Mouse (Mus musculus): Measurements from ENCODE around the gene 1700016D06Rik.

Gene 1700016D06Rik

DNA sequence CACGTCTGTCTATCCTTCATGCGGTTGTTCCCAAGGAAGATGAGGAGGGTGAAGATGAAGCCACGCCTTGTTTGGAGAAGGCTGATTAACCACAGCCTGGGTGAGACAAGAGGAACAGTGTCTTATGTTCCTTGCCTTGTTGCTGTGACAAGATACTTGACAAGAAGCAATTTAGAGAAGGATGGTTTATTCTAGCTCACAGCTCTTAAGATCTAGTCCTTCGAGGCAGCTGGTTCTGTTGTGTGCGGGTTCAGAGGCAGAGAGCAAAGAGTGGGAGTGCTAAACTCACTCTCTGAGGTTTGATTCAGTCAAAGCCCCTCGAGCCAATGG is at the start of gene 1700016D06Rik:
Gene 1700016D06Rik, minus strand, starts transcription at position 31 of the 330 bp plus-strand sequence.
- DNase-seq (ENCODE audit: low read depth, low spot score), result no peak

DNA sequence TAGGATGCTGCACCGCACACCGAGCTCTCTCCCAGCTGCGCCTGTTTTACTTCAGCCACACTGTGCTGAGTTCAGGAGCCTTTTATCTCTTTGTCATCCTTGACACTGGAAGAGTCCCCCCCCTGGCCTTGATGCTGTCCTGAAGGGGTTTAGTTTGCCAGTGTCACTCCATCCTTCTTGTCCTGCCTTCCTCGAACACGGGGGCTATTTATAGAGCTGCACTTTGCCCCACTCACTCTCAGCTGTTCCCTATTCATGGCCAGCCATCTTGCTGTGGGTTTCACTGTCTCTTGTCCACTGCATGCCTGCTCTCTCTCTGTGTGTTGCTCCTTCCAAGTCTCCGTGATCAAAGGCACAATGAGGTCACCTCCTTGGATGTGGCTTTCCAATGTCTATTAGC is 48.6 kb upstream of the 1700016D06Rik start:
- DNase-seq (ENCODE audit: low read depth, low spot score), result no peak

DNA sequence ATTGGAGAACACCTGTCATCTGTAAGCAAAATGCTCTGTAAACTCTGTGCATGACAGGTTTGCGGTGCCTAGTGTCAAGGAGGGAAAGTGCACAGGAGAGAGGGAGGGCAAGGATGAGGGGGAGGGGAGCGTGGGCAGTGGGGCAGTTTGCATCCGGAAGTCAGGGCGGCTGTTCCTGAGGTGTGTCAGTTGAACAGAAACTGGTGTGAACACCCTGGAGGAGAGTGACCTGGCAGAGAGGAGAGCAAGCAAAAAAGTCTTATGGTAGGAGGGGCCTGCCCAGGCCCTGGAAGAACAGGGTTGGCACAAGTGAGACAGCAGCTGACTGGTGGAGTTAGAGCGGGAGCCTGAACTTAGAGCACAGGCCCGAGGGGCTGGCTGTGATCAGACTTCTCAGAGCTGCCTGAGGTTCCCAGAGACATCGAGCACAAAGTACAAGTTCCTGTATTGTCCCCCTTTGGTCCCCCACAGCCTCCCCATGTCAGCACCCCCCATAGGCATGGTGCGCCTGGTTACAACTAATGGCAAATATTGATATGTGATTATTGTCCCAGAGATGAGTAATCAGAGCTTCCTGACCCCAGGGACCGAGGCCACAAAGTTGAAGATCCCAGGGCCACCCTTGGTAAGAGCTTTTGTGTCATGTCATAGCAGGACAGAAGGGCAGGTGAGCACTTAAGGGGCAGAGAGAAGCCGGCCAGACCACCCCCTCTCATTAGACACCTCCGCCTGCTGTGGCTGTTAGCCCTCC is 46.2 kb upstream of the 1700016D06Rik start:
- DNase-seq (ENCODE audit: low read depth, low spot score), result no peak

DNA sequence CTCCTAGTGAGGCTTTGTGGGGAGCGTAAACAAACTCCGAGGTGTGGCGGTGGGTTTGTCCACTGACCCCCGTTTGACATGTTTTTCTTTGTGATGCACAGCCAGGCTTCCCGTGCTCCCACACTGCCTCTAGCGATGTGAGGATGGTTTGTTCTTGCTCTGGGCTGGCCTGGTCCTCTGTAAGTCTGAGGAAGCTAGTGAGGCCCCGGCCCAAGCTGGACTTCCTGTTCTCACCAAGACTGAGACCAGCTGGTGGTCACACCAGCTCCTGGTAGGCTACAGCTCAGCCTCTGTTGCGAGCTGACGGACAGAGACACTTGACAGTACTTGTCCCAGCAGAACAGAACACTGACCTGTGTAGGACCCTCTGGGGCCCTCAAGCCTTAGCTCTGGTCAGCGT is 42.7 kb upstream of the 1700016D06Rik start:
- DNase-seq (ENCODE audit: low read depth, low spot score), result no peak

DNA sequence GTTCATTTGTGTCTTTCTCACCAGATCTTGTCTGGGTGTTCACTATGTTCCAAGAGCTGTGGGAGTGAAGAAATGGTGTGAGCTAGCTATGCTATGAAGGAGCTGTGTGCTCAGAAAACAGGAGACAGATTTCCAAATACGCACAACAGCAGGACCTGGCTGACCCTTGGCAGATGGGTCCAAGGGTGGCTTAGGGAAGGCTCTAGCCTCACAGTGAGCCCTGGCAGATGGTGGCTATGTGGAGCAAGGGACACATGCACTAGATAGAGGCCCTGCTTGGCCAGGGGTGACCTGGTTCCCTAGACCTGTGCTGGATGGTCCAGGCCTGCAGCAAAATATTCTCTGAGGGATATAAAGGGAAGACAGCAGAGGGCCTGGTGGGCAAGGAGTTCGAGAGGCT is 40.0 kb upstream of the 1700016D06Rik start:
- DNase-seq (ENCODE audit: low read depth, low spot score), result no peak

DNA sequence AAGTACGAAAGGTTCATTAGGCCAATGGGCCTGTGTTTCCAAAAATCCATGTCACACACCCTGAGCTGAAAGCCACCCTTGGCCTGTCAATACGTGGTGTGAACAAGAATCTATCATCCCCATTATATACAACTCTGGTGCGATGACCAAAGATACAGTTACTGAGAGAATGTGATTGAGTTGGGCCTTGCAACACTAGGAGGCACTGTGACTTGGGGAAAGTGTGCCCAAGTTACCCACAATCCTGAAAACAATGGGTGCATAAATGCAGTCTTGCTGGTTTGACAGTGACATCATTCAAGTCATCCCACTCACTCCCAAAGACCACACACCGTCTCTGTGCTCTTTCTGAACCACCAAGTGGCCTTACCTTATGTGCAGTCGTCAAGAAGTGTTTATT is 38.2 kb upstream of the 1700016D06Rik start:
- DNase-seq (ENCODE audit: low read depth, low spot score), result no peak

DNA sequence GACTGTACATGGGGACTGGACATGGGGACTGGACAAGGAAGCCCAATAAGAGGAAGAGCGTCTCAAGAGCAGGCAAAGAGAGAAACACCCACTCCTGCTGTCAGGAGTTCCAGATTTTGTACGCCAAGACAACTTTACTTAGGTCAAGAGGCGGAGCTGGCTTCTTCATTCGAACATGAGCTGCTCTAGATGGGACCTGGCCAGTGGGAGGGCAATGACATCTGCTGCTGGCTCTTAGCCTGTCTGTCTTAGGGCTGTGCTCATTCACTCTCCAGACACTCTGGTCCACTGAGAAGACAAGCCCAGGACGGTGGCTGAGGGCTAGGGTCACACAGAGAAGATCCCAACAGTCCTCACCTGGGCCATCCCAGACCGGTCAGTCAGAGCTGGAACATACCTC is 36.2 kb upstream of the 1700016D06Rik start:
- DNase-seq (ENCODE audit: low read depth, low spot score), result no peak

DNA sequence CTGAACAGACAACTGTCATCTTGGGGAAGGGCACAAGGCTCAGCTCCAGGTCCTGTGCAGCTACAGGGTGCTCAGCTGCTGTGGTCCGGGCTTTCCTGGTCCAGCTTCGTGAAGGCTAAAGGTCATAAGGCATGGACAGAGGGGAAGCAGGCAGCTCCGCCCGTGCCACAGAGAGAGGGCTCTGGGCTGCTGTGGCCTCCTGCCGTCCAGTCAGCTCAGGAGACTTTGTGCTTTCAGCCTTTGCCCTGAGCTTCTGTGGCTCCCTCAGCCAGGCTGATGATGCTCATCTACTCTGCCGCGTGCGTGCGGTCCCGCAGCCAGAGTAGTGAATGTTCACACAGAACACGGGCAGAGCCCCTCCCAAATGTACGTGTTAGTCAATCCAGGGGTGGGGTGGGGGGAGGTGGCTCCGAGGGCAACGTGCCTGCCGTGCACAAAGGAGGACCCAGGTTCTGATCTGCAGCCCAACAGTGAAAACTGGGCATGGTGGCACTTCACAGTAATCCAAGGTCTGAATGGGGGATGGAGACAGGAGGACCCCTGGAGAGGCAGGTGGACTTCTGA is 34.9 kb upstream of the 1700016D06Rik start:
- no peak for DNase-seq (ENCODE audit: low read depth, low spot score)

DNA sequence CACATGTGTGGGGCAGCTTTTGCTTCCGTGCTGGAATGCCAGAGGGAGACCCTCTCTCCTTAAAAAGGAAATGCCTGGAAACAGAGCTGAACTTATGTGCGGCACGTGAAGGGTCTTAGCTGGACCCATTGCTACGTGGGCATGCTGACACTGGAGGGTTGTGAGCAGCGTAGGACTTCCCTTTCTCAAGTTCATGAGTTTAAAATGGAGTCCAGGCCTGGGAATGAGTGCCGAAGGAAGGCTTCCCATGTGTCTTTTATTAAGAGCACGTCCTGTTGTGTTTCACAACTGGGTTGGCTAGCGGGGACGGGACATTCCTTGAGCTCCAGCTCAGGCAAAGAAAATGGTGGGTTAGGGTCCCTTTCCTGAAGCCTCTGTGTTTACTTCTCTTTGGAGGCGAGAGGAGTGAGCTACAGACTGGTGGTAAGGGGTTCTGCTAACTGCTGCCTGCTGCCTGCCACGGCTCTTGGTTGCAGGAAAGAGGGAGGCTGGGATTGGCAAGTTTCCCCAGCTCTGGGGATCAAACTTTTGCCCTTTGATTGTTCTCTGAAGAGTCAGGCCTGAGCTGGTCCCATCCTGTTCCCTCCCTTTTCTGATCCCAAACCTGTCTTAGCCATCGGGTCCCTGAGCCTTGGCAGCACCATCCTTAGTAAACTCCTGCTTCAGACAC is 29.5 kb upstream of the 1700016D06Rik start:
- DNase-seq (ENCODE audit: low read depth, low spot score), result peak; percentile 12

DNA sequence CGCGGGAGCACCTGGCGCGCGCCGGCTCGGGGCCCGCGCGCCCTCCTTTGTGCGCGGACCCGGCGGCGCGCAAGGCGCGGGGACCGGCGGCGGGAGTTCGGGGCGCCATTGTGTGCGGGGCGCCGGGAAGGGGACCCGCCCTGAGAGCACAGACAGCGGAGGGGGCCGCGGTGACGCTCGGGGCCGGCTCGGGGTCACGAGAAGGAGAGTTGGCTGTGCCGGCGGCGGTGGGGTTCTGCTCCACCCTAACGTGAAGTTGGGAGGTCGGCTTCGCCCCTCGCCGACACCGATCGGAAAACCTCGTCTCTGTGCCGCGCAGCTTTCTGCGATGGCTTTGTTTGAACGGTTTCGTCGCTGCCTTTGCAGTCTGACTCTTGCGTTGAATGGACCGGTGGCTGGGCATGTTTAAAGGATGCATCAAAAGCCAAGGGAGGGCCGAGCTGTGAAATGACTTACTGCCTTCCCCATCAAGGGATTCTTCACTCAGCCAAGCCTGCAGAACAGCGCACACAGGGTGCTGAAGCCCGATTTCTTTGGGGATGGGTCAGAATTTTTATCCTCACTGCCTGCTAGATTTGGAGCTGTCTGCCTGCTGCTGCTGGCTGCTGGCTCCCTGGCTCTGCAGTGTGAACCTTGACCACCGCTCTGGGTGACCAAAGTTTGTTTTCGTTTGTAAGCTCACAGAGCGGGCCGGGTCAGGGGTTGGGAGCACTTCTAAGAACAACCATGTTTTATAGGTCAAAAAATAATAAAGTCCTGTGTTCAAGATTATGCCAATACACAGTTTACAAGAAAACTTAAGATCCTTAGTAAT is 27.8 kb upstream of the 1700016D06Rik start:
- no peak for DNase-seq (ENCODE audit: low read depth, low spot score)

DNA sequence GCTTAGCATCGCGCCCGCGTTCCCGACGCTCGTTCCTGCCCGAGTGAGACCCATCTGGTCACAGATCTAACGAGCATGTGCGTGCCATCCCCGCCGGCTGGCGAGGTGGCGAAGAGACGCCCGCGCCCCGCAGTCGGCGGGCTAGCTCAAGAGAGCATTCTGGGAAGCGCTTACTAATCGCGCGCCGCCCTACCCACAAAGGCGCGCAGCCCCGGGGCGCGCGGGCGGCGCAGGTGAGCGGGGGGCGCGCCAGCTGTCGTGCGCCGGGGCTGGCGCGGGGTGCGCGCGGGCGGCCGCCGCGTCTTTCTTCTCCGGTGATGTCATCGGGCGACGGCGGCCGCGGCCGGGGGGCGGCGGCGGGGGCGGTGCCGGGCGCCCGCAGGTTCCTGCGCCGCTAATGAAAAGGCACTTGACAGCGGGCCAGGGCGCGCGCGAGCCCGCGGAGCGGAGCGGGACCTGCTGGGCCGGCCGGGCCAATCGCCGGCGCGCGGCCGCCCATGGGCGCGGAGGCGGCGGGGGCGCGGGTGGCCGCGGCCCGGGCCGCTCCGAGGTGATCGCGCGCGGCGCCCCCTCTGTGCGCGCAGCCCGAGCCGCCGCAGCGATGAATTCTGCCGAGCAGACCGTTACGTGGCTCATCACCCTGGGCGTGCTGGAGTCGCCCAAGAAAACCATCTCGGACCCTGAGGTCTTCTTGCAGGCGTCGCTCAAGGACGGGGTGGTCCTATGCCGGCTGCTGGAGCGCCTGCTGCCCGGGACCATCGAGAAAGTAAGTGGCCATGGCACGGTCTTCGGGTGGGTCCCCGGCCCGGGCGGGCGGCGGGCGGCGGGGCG is 27.0 kb upstream of the 1700016D06Rik start, which contains the start of gene Arhgef7:
Gene Arhgef7, plus strand, starts transcription at position 71 of the 831 bp plus-strand sequence.
- no peak for DNase-seq (ENCODE audit: low read depth, low spot score)

DNA sequence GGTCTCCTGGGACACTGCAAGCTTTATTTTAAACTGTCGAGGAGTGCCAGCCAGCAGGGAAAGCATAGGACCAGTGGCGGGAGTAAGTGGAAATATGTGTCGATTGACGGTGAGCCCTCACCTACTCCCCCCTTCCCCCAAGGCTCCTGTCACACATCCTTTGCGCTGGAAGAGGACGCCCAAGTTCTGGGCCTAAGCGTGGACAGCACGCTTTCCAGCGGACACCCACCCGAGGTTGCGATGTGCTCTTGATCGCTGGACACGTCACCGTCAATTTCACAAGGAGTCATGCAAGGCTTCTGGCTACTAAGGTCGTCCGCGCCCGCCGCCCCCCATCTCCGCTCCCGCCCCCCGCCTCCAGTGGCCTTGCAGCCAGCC is 26.4 kb upstream of the 1700016D06Rik start:
- DNase-seq (ENCODE audit: low read depth, low spot score), result no peak

DNA sequence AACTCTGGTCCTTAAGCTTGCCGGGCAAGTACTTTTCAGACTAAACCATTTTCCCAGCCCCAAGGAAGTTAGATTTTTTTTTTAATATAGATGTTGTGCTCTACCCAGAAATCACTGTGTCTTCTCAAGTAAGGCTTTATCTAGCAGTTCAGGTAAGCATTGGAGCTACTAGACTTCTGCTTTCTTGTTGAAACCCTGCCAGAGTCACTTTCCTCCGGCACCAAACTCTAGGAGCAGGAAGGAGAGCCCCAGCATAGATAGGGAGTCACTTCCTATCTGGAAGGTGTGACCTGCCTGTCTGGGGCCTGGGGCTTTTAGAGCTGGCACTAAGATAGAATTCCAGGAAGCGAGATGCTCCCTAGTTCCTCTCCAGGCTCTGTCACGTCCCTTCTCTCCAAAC is 16.3 kb upstream of the 1700016D06Rik start:
- DNase-seq (ENCODE audit: low read depth, low spot score), result no peak

DNA sequence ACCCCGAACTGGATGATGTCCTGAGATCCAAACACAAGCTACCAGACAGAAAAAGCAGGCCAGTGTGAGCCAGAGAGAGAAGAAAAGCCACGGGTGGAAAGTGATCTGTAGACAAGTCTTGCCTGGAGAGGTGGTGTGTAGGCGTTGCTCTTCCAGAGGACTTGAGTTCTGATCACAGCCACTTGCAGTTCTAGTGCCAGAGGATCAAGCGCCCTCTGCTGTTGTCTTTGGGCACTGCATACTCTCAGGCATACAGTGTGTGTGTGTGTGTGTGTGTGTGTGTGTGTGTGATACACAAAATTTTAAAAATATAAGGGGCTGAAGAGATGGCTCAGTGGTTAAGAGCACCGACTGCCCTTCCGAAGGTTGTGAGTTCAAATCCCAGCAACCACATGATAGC is 11.4 kb upstream of the 1700016D06Rik start:
- DNase-seq (ENCODE audit: low read depth, low spot score), result peak; percentile 44

DNA sequence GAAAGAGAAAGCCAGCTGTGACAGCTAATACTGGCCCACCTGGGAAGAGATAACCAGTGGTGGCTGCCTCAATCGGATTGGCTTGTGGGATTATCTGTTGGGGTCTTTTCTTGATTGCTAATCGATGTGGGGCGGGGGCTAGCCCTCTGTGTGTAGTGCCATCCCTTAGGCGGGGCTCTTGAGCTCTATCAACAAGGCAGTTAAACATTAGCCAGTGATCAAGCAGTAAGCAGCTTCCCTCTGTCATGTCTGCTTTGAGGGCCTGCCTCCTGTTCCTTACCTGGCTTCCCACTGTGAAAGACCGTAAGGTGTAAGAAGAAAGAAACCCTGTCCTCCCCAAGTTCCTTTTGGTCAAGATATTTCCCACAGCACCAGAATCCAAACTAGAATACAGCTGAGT is 9.6 kb upstream of the 1700016D06Rik start:
- DNase-seq (ENCODE audit: low read depth, low spot score), result no peak

DNA sequence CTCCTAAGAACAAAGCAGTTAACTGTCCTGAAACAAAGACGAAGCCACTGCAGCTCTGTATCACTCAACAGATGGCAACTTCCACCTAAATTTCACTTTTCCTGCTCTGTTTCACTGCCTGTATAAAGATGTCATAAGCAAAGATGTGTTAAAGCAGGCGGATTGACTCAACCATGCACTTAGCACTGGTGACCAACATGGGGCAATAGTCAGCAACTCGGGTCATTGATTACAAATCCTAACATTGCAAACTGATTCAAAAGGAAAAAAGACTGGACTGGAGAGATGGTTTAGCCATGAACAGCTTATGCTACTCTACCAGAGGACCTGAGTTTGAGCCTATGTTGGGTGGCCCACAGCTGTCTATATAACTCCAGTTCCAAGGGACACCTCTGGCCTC is 8.7 kb upstream of the 1700016D06Rik start:
- no peak for DNase-seq (ENCODE audit: low read depth, low spot score)

DNA sequence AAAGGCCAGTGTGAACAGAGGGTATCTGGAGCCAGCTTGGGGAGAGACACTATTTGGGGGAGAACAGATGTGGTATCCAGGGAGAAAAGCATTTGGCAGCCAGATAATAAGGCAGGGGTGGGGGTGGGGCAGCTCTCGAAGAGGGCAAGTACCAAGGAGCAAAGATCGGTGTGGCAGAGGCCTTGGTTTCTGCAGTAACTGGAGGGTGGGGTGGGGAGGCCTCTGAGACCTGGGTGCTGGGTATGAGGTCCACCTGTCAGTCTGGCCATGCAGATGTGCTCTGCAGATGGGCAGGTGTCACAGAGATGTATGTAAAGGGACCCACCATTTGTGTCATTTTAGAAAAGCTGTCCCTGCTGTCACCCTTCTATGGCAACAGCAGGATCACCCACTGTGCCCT is 8.0 kb upstream of the 1700016D06Rik start:
- no peak for DNase-seq (ENCODE audit: low read depth, low spot score)

DNA sequence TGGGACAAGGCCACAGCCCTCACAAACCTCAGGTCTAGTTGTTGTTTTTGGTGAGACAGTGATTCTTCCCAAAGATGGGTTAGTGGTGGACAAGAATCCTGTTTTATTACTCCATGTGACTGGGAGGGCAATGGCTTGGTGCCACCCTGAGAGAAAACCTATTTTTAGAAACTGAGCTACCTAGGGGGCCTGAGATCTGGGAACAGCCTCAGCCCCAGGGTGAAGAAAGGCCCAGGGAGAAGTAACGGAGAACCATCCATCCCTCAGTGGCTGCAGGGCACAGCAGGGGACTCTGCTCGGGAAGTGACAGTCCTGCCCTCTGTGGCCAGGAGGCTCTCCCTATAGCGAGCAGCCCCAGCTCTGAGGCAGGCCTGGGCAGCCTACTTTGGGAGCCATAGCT is 6.8 kb upstream of the 1700016D06Rik start:
- no peak for DNase-seq (ENCODE audit: low read depth, low spot score)

DNA sequence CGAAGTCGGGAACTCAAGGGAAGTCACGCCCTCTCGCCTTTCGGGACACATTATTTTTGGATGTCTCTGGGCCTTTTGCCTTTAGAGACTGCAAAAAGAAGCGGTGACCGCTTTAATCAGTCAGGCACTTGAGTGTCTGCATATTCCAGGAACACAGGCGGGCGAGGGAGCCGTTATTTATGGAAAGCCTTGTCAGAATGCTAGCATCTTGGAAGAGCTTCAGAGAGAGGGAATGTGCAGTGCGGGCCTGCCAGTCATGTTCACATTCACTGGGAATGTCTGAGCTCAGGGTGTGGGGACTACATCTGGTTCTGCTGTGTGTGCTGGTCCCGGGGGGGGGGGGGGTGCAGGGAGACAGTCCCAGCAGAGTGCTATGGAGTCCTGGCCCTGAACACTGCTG is 5.0 kb upstream of the 1700016D06Rik start:
- DNase-seq (ENCODE audit: low read depth, low spot score), result no peak

DNA sequence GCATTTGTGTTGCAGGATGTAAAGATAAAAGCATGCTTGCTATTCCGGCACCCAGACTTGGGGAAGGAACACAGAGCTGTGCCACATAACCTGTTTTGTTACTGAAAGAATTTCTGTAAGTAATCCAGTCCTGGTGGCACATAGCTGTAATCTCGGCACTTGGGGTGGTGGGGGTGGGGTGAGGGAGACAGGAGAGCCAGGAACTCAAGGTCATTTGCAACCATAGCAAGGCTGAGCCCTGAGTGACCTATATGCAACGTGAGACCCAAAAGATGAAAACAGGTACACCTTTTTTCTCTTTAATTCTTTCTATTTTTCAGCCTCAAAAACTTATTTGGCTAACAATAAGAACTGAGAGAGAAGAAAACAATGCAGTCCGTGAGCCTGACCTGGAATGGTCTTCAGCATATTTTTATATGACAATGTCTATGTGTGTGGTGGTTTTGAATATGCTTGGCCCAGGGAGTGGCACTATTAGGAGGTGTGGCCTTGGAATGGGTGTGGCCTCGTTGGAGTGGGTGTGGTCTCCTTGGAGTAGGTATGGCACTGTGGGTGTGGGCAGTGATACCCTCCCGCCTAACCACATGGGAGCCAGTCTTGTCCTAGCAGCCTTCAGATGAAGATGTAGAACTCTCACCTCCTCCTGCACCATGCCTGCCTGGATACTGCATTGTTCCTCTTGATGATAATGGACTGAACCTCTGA is 4.0 kb upstream of the 1700016D06Rik start:
- no peak for DNase-seq (ENCODE audit: low read depth, low spot score)

DNA sequence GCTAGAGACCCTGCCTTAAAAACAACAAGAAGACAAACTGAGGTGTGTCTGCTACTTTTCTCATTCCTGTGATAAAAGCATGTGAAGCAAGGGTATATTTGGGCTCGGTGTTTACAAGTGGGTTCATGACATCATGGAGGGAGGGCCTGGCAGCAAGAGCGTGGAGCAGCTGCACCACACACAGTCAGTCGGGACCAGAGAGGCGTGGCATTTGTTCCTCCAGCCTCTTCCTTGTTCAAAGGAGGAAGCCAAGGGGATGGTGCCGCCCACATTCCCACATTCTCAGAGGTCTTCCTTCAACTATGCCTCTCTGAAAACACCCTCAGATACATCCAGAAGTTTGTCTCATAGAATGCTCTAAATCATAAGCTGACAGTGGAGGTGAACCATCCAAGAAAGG is 2.9 kb upstream of the 1700016D06Rik start:
- DNase-seq (ENCODE audit: low read depth, low spot score), result no peak
